Mouse (Mus musculus): Measurements from ENCODE around the gene Tpst2.

DNA sequence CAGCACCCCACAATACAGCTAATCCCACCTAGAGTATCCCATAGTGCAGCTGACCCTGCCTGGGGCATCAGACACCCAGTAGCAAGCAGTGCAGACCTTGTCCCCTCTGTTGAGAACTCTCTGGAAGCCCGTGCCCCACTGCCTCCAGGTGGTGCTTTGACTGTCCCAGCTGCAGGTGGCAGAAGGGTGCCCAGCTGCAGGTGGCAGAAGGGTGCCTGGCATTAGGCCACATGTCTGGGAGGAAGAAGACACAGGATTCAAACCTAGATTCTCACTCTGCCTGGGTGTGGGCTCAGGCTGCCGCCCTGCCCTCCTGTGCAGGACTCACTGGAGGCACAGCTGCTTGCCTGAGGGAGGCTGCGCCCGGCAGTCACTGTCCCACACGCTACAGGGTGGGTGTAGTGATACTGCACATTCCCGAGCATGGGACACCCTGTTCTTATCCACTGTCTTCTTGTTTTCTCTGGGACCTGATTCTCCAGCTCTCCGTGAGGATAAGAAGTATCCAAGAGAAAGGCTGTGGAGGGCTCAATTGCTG lies 9.1 kb downstream of the Tpst2 start:
- TF ChIP-seq POLR2A (IDR thresholded peaks at IDR 0.05; ENCODE audit: low read depth, low read length): no peak
- TF ChIP-seq CTCF (conservative IDR thresholded peaks at IDR 0.05; ENCODE audit: insufficient read depth, insufficient read length, low read depth, low read length): no peak

Data from kidney, adult 2 months (tissue).